Mouse (Mus musculus): ENCODE data around the gene Eif3i. TPM values are rescaled to one million over a fixed set of nuclear protein-coding genes. Genes with fewer than 3 reads are reported as not detected.
"Not testable (repeated sequence)": the region's sequence is repeated elsewhere in the genome, so short reads cannot be mapped to it uniquely, and the experiment has no call there.

The Eif3i gene
- total RNA-seq, 2 experiments from 2014 or later, result 187 to 188 TPM

DNA sequence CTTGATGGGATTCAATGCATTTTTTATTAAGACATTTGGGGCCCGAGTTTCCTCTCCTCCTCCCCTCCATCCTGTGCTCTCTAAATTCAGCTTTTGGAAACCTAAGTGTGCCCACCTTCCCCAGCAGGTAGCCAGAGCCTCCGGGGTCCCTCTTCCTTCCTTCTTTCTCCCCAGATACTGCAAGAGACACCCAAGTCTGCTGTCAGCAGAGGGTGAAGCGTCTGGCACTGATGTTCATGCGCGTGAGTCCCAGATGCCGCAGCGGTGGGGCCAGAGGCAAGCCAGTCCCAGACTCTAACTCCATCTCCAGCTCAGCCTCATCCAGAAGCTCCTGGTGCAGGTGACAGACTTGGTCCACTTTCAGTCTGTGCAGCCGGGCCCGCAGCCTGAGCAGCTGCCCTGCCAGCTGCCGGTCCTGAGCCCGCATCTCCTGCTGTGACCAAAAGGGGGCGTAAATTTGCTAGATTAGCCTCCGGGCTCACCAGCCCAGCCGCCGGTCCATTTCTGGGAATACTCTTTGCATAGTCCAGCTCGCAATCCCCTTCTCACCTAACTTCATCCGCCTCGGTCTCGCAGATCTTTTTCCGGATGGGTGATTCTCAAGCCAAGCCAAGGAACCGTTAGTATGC is 23.5 kb downstream of the Eif3i start:
- peak in 1 of 2 experiments; percentile 56 for DNase-seq (ENCODE audit: low spot score in 2 of 2)

DNA sequence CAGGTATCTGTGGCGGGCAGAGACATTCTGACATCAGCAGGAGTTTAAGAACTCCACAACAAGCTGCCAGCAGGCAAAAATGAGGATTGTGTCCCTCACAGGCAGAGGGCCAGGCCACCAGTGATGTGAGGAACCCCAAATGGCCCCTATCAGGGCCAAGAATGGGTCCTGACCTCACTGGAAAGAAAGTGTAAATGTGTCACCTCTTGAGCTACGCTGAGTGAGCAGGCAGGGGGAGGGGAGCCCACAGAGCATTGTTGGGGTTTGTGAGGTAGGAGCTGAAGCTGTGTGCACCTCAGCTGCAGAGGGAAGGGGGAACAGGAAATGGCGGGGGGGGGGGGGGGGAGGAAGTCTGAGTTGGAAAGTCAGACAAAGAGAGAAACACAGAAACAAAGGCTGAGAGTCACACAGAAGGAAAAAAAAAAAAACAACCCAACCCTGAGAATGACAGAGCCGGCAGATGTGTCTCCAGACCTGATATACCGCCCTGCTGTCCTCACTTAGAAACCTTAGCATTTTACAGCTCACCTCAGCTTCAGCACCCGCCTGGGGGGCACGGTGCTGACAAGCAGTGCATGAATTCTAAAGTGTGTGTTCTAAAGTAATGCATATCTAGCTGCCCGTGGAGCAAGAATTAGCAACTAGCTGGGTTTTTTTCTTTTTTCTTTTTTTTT is 25.1 kb downstream of the Eif3i start:
- DNase-seq (ENCODE audit: low spot score in 2 of 2), result no peak

DNA sequence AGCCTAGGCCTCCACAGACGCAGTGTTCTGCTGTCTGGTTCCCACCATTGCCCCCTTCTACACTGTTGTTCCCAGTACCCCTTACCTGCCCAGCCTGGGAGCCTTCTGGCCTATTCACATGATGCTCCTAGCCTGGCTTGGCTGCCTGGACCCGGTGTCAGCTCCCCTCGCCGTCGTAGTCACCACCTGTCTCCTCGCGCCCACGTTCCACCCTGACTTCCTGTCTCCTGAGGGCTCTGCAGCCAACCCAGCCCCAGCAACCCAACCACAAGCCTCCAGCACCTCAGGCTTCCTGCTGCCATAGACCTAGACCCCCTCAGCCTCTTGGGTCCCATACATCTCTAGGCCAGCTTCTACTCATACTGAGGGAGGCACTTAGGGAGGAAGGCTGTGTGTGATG is 27.0 kb downstream of the Eif3i start, which contains the start of gene Lck:
Gene Lck, minus strand, starts transcription at position 212 of the 400 bp plus-strand sequence.
- no peak for DNase-seq (ENCODE audit: low spot score in 2 of 2)

DNA sequence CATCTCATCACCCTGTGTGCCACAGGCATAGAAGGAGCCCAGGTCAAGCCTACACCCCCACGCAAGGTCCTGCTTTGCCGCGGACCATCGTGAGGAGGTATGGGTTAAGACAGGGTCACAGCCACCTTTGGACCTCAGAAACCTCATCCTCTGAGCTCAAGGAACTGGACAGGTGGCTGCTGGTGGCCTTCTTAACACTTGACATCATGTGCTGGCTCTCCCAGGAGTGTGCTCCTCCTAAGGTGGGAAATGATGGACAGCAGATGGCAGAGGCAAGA is 27.4 kb downstream of the Eif3i start:
- no peak for DNase-seq (ENCODE audit: low spot score in 2 of 2)

DNA sequence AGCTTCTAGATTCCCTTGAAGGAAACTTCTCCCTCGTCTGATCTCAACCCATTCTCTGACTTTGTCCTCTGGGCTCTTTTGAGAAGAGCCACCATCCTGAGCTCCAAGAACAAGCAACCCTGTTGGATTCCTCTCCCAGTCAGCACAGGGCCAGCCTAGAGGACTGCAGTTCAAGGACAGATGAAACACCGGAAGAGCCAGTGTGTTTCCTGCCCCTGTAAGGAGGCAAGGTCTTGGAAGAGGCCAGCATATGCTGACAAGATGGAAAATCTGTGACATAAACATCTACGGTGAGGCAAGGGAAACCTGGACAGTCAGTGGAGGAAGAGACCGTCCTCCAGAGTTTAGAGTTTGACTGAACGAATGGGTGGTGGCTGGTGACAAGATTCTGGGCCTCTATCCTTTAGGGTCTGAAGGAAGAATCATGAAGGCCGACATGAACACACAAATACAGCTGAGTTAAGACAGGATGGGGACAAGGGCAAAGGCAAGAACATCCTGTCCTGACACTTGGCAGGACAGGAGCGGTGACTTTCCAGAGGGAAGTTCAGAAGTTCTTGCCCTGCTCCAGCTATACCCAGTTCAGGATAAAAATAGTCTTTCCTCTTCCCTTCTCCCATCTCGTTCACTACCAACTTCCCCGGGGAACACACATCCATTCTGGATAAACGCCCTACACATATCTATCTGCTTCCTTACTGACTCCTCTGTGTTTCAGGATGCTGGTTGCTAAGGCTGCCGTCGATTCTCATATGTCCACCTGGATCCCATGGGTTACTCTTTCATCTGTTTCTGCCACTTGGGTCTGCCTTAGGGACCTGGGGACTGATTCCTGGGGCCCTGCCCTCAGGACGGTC is 28.0 kb downstream of the Eif3i start:
- no peak for DNase-seq (ENCODE audit: low spot score in 2 of 2)

DNA sequence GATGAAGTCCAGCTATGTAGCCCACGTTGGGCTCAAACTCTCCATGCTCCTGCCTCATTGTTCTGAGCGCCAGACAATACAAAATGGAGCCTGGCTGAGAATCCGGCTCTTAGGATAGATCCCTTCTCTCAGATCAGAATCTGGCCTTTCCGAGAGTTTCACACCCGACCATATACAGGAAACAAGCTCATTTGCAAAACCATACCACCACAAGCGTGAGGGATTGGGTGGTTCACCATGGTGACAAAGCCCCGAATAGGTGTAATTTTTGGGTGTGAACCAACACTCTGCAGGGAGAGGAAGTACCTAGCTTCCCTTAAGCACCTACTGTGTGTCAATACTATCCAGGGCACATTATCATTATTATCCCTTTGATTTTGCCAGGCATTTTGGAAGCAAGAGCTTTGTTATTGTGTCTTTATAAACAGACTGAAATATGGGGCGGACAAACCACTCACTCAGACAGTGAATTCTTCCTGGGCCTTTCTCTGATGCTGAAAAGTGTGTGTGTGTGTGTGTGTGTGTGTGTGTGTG is 28.8 kb downstream of the Eif3i start:
- no peak for DNase-seq (ENCODE audit: low spot score in 2 of 2)

DNA sequence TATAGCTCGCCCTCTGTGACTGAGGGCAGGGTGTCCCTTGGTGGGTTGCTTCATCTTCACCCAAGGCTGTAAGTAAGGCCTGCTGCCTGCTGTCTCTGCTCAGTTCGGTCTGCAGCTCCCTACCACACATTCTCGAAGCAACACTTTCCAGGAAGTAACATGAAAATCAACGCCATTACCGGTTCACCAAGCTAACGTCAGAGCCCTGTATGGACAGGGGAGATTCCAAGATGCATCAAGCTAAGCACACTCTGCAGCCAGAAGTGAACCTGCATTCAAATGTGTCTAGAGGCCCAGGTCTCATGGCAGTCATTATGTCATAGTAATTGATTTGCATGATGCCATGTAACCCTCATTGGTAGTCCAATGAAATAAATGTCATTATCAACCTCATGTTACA is 30.4 kb downstream of the Eif3i start:
- DNase-seq (ENCODE audit: low spot score in 2 of 2), result no peak

DNA sequence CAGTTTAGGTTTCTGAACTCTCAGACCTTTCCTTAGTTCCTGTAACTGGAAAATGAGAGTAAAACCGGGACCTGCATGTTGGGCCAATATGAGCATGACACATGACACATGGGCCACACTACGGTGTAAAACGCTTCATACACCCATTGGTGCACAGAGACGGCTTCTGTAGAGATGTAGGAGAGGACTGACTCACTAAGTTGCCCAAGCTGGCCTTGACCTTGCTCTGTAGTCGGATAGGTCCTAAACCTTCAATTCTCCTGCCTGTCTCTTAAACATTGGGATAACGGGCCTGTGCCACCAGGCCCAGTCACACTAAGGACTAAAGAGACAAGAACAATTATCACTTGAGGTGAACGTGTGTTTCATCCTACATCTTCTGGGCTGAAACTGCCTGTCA is 32.1 kb downstream of the Eif3i start:
- no peak for DNase-seq (ENCODE audit: low spot score in 2 of 2)

DNA sequence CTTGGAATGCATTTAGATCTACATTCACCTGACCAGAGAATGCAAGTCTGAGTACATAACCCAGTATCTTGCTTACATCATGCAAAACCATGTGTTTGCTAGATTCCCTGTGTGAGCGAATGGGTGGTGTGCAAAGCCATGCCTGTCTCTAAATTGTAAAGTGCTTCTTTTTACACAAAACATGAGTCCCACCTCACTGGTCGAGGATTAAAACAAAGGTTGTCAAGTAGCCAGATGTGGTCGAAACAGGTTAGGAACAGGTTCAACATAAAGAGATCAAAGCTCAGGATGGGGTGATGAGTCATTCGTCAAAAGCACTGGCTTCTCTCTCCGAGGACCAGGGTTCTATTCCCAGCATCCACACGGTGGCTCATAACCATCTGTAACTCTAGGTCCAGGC is 35.3 kb downstream of the Eif3i start:
- DNase-seq (ENCODE audit: low spot score in 2 of 2), result no peak

DNA sequence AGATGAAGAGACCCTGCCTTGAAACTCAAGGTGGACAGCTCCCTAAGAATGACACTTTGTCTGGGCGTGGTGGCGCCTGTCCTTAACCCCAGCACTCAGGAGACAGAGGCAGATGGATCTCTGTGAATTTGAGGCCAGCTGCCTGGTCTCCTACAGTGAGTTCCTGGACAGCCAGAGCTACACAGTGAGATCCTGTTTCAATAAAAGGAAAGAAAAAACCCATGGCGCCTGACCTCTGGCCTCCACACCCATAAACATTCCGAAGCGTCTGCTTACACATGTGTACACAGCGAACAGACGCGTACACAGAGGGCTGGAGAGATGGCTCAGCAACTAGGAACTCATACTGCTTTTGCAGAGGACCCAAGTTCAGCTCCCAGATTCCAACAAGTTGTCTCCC is 36.7 kb downstream of the Eif3i start:
- DNase-seq (ENCODE audit: low spot score in 2 of 2), result no peak

DNA sequence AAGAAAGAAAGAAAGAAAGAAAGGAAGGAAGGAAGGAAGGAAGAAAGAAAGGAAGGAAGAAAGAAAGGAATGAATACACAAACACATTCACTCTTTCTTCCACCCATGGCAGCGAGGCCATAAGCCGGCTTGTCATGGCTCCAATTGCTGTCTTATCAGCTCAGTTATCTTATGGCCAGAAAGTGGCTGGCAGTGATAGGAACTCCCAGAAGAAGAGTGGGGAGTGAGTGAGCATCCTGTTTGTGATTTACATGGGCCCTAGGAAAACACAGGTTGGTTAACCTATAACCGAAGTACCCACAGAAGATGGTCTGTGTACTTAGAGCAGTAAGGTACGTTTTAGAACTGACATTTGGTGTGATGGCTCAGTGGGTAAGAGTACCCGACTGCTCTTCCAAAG is 39.3 kb downstream of the Eif3i start:
- DNase-seq (ENCODE audit: low spot score in 2 of 2), result no peak

DNA sequence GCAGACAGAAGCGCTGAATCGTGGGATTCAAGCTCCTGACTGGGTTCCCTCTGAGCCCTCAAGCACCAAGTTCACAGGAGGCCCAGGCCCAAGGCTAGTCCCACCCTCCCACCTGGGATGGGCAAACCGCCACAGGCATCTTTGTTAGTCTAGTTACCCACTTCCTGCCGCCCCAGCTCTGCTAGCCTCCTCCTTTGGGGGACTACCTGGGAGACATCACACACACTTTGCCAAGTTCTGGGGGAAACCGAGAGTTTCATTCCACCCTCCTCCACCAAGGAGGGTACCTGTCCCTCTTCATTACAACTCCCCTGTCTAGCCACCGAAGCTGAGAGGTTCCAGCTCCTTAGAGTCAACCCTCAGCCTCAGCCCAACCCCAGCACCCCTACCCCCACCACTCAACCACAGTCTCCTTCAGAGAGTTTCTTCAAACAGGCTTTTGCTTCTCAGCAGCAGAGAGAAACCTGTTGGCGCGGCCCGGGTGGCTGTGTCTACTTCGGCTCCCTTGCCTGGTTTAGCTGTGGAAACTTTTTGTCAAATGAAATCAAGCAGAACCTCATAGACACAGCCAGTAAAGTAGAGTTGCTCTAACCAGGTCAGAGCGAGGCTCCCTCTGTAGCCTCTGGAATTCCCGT is 42.0 kb downstream of the Eif3i start:
- no peak for DNase-seq (ENCODE audit: low spot score in 2 of 2)

DNA sequence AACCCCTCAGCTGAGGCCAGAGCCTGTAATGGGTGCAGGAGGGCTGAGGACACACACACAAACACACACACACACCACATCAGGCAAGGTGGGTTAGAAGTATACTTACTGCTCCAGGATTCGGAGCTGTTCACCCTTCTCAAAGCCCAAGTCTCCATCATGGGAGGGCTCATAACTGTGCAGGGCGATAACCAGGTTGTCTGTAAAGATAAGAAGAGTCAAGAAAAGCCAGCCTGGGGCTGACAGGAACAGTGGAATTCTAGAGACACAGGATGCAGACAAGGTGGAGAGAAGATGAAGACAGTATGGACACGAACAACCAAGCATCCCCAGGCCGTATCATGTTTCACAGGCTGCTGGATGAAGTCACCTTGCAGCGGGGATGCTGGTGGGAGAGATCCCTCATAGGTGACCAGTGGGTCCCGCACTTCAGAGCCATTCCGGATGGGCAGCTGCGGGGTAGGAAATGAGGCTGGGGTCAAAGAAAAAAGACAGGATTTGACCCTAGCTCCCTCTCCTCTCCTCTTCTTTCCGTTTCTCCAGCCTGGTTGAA is 43.1 kb downstream of the Eif3i start:
- DNase-seq (ENCODE audit: low spot score in 2 of 2), result no peak

DNA sequence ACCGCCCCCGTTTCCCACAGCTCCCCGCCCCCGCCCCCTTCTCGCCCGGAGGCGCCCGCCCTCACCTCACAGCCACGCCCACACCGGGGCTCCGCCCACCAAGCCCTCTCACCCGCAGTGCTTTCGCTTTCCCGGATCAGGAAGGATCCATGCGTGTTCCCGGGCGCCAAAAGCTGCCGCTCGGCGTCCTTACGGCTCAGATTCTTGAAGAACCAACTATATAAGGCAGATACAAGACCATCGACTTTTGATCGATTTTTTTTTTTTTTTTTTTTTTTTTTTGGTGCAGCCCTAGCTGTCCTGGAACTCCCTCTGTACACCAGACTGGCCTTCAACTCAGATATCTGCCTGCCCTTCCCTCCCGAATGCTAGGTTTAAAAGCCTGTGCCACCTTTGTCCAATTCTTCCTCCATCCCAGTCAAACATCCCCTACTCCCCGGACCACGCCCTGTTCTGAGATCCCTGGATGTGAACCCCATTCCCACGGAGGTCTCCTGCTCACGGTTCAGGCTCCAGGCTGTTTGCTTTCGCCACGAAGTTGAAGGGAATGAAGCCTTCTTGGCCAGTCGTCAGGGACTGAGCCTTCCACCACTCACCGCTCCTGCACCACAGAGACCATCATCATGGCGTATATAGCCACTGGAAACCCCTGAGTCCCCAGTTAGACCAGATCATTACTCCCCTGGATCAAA is 43.8 kb downstream of the Eif3i start:
- DNase-seq (ENCODE audit: low spot score in 2 of 2), result peak; percentile 78 to 84

DNA sequence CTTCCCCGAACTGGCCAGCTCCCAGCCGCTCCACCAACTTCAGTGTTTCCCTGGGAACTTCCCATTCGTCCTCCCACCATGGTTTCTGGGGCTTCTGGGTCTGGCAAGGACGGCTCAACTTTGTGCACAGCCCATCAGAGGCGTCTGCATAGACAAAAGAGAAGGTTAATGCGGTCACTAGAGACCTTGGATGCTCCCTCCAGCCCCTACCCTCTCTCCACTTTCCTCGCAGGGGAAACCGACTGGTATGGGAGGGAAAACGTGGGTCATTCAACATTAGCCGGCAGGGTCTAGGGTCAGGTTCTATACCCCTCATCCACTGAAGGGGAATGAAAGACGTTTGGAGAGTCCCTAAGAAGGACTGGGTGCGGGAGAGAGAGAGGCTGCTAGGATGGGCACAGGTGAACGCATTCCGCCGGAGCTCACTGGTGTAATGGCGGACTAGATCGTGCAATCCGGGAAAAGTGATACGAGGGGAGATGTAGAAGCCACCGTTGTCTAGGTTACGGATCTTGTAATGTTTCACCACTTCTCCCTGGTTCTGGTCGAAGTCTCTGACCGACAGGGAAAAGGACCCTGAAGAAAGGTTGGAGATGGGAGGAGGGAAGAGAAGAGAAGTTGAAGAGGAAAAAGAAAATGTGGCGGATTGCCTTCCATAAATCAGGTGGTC is 44.5 kb downstream of the Eif3i start:
- DNase-seq (ENCODE audit: low spot score in 2 of 2), result no peak

DNA sequence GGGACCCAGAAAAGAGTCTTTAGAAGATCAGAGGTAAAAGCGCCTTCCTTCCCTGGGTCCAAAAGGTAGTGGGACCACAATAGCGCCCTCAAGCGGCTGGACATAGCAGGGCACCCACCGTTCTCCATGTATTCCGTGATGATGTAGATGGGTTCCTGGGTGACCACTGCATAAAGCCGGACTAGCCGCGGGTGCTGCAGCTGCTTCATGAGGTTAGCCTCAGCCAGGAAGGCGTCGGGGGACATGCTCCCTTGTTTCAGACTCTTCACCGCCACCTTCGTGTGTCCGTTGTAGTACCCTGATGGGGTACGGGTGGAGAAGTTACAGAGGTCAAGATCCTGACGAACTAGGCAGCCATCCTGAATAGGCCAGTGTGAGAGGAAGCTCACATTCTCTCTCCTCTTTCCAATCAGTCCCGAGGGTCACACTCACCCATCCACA is 45.0 kb downstream of the Eif3i start:
- peak in 1 of 2 experiments; percentile 54 for DNase-seq (ENCODE audit: low spot score in 2 of 2)

DNA sequence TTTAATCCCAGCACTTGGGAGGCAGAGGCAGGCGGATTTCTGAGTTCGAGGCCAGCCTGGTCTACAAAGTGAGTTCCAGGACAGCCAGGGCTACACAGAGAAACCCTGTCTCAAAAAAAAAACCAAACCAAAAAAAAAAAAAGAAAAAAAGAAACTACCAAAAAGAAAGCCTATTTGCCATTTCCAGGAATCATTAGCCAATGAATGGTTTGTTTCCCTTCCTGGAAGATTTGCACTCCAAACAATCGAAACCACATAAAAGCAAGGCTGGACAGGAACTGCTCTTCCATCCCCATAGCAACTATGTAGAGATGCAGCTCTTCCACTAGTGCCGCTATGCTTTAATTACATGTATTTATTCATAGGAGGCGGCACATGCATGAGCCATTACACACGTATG is 45.9 kb downstream of the Eif3i start:
- DNase-seq (ENCODE audit: low spot score in 2 of 2), result not testable (repeated sequence)

DNA sequence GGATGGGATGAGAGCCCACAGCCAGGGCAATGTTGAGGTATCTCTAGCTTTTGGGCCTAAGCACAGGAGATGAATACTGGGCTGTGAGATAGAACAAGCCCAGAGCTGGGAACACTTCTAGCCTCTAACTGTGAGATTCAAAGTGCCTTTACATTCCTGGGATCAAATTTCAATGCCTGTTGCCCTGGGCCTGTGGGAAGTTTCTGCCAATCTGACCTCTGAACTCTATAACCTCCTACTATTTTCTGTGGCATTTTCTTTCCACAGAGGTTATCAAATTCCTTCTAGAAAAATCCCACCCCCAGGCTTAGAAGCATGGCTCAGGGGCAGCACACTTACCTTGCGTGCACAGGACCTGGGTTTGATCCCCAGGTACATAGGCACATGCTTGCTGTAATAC is 50.2 kb downstream of the Eif3i start:
- DNase-seq (ENCODE audit: low spot score in 2 of 2), result no peak

DNA sequence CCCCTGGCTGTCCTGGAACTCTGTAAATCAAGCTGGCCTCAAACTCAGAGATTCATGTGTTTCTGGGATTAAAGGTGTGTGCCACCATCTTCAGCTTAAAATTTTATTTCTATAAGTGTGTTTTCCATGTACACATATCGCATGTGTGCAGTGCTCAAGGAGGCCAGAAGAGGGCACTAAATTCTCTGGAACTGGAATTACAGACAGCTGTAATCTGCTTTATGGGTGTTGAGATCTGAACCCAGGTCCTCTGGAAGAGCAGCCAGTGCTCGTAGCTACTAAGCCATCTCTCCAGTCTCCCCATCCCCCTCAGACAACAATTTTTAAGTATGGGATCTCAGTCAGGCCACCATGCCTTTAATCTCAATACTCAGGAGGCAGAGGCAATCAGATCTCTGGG is 51.1 kb downstream of the Eif3i start:
- DNase-seq (ENCODE audit: low spot score in 2 of 2), result no peak

DNA sequence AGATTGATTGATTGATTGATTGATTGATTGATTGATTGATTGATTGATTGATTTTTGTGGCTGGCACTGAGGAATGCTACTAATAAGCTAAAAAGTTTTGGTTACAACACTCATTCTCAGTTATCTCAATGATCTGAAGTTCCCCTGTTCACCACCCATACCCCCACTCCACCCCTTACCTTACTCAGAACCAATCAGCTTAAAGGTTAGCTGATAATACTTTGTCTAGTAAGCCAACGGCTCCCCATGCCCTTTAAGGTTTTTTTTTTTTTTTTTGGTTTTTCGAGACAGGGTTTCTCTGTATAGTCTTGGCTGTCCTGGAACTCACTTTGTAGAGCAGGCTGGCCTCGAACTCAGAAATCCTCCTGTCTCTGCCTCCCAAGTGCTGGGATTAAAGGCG is 52.8 kb downstream of the Eif3i start:
- DNase-seq (ENCODE audit: low spot score in 2 of 2), result not testable (repeated sequence)
